Mouse (Mus musculus) gonadal fat pad, adult 2 months (tissue): ENCODE results near the gene Mfsd6. TPM values are rescaled to one million over a fixed set of nuclear protein-coding genes. Genes with fewer than 3 reads are reported as not detected.
A peak's percentile ranks its signal among the peaks of the same experiment; 100 is the strongest.
"Not testable (repeated sequence)": the region's sequence is repeated elsewhere in the genome, so short reads cannot be mapped to it uniquely, and the experiment has no call there.

Source experiments
- DNase-seq: peaks from one replicate; pipeline ENCODE4 v3.0.0-alpha.2; 2012; ENCODE audit warnings: low read depth
- polyA plus RNA-seq: library from polyadenylated mRNA; depleted of rRNA; stranded (reverse); fragments of >200 nt; gene quantifications from 2 replicates; pipeline ENCODE4 v1.2.3, GENCODE M21; 2012

Mfsd6 gene
- polyA plus RNA-seq, 1 experiment, result 14.0 TPM

DNA sequence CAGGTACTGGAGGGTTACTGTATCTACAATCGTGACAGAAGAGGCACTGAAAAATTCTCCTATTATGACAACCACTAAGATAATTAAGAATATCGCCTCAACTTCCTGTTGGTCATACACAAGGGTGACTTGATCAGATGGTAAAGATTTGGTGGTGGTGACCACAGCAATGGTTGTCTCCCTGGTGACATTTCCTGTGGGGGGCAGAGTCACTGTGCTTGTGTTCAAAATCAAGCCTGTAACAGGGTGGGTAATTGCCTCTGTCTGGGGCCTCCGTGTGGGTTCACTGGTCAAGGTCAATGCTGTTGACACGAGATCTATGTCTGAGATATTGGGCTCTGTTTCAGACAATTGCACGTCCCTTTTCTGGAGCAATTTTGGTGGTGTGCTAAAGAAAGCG, 18.5 kb downstream of the Mfsd6 start:
- no peak for DNase-seq

DNA sequence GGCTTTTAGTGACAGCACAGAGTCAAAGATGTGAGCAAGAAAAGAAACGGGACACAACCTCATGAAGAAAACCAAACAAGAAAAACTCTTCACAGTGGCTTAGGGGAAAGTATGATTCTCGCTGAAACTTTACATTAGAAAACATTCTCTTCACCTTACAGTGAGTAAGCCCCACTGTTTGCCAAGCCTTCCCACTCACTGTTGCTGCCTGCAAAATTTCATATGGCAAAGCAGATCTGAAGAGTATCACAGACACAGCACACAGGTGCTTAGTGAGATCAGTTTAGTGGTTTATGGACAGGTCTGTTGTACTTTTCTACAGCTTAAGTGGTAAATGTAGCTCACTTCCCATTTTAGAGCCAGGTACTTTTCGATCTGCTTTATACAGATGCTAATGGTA, 20.2 kb downstream of the Mfsd6 start:
- no peak for DNase-seq

DNA sequence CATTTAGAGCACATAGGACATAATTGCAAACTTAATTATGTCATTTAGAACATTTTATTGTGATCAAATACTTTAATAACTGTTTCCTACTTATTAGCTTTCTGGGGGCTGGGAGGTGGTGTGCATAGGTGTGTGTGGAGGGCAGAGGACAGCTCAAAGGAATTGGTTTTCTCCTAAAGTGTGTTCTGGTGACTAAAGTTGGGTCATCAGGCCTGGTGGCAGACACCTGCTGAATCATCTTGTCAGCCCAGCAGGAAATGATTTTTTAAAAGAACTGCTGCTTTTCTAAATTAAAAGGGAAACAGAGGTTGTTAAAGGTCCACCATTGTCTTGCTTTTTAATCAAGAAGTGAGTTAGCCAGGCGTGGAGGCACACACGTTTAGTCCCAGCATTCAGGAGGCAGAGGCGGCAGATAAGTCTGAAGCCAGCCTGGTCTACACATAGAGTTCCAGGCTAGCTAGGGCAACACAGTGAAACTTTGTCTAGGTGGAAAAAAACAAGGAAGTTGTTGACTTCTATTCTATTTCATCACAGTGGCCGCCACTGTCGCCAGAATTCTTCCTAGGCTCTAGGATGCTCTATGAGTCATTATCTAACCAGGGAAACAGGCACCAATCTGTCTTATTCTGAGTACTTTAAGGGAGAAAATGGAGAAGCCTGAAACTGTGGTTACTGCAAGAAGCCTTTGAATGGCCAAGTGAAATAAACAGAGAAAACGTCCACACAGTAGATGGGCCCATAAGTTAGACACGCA, 24.3 kb downstream of the Mfsd6 start:
- DNase-seq, result no peak

DNA sequence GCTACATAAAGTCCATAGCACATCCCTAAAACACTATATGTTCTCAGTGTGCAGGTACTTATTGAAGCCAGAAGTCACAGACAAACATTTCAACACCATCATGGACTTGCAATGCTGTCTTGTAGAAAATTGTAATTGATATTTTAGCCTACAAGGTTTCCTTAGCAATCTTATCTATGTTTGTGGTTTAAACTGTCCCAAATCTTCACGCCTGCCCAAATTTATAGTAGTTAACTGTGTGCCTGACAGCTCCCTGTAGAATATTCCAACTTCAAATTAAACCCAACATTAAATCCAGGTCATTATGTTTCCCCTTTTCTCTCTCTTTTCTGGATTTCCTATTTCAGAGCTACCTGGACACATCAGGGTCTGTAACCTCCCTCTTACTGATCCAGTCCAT, 25.3 kb downstream of the Mfsd6 start:
- no peak for DNase-seq

DNA sequence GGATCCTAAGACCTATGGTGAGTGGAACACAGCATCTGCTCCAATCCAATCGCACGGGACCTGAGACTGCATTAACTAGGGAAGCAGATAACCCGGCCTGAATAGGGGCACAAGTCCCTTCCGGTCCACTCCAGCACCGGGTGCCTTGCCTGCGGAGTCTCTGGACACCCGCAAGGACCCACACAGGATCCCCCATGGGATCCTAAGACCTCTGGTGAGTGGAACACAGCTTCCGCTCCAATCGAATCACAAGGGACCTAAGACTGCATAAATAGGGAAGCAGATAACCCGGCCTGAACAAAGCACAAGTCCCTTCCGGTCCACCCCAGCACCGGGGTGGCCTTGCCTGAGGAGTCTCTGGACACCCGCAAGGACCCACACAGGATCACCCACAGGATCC, 32.8 kb downstream of the Mfsd6 start:
- DNase-seq, result not testable (repeated sequence)

DNA sequence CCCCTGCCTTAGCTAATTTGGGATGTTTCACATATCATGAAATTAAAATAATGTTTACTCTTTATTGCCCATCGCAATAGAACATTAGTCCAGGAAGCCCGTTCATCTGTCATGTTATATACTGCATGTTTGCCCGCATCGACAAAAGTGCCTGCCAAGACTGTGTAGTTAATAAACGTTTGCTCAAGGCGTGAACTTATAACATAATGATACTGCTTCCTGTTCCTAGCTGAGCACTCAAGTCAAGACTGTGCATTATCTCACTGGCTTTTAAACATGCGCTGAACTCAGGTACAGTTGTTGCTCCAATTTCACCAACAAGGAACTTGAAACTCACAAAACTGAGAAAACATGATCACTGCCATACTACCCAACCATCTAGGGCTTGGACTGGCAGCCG, 39.6 kb downstream of the Mfsd6 start:
- no peak for DNase-seq

DNA sequence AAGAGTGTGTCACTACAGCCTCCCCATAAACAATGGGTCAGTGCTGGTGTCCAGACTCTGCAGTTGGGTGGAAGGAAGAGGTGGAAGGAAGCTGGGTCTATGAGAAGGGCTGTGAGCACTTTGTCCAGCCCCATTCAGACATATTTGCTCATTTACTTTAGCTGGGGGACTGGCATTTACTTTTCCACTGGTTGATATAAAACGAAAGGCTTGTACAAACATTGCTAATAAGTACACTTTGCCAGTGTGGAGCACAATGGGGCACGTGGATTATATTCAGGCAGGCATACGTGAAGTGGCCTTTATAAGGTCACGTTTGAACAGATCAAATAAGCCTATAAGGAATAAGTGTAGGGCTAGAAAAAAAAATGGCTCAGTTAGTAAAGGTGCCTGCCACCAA, 43.7 kb downstream of the Mfsd6 start:
- DNase-seq, result no peak

DNA sequence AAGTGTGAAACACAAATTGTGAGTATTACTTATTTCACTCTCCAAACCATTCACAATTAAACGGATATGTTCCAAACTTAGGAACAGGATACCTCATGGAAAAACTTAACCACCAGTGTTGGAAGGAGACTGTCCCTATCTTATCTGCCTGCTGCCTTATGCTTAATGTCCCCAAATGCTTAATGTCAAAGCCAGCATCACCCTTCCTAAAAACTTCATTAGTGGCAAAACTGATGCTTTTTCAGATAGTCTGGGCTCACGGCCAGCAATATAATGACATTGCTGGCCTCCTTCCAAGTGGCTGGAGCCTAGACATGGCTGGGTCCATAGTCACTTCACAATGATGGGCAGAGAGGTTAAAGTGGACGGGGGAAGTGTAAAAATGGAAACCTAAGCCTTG, 50.6 kb downstream of the Mfsd6 start:
- no peak for DNase-seq

DNA sequence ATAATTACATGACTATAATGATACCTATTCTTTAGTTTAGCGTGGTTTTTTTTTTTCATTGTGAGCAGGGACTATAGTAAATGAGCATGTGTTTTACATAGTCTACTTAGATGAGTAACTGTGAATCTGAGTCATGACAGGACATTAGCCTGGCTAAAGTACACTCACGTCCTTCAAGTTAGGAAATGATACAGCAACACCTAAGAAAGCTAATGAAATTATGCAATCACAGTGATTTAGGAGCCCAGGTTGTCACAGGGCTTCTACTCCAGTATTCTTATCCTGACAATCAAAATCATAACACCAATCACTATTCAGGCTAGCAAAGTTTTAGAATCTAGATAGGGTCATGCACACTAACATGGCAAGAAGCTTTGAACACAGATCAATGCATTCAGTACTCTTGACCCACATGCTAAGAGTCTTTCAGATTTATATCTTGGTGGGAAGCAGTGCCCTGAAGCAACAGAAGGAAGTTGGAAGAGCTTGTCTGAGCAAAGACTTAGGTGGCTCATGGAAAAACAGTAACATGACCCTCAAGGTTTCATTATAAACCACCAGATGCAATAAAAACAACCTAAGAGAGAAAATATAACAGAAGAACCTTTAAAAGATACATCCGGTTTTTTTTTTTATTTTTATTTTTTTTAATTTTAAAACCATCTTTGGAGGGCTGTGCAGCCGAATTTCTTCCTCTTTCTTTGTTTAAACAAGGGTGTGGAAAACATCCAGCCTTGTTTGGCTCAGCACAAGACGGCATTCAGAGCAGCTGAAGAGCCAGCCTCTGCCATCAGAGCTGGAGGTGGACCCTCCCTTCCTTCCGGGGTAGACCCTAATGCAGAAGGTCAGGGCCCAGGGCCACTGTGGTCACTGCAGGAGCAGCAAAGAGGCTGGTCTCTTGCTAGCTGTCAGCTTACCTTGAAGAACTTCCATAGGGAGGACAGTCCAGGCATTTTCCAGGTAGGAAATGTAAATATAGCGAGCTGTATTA, 51.4 kb downstream of the Mfsd6 start:
- peak; percentile 81 for DNase-seq

DNA sequence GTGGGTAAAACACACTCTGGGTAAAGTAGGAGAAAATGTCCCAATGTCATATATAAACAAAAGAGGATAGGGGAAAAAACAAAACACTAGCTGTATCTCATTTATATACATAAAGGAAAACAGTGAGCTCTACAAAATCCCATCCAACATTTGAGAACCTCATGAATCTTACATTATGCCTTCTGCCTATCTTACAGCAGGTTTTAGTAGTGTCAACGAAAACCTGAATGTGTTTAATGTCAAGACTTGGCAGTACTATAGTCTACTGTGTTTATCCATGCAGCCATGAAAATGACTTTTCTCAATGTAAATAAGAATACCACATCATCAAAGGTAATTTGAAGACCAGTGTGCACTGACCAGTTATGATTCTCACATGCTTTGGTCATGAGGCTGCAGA, 57.3 kb downstream of the Mfsd6 start:
- no peak for DNase-seq

DNA sequence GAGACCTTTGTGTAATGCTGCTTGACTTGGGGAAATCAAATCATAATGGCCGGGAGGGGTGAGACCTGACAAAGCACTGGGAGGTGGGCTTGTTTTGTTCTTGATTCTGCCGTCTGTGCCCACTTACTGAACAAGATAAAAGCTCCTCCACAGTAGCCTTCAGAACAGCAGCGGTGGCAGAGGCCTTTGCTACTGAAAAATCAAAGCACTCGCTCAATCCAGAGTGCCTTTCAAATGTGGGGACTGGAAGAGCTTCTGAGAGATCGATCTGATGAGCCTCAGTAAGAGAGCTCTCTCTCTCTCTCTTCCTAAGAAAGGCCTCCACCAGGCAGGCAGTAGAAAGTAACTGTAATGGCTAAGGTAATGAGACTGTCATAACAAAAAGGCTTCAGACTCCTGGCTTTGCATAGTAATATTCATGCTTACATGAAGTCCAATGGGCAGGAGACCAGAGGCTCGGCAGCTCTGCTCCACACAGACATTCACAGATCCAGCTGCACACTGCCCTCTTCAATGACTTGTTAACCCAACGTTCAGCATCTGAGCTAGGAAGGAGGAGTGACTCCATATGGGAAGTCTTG, 58.4 kb downstream of the Mfsd6 start:
- DNase-seq, result no peak

DNA sequence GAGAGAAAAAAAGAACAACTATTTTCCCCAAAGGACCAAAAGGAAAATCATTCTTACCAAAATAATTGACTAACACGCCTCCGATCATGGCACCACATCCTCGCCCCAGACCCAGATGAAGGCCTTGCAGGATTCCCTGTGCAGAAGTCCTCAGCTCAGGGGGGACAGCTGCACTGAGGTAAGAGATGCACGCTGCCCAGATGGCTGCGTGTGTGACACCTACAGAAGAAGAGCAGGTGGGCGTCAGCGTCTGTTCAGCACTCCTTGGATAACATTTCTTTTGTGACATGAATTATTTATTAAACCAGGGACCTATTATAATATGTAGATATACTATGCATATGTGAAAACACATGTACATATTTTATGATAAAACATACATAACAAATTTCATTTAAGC, 64.0 kb downstream of the Mfsd6 start:
- DNase-seq, result no peak

DNA sequence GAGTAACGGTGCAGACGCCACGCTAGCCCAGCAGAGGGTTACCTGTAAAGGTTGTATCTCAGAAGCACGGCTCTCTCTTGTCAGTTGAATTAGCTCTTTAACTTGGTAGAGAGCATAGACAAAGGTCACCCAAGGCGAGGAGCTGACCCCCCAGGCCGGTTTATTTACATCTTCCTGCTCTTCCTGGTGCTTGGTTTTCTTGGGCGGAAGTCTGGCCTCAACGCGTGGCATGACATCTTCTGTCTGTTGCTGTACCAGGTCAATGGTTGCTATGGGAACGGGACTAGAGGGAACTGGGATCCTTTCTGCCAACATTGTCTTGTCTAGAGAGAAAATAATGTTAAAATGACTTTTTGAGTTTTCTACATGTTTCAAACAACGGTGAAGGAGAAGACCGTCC, 66.5 kb downstream of the Mfsd6 start:
- no peak for DNase-seq

DNA sequence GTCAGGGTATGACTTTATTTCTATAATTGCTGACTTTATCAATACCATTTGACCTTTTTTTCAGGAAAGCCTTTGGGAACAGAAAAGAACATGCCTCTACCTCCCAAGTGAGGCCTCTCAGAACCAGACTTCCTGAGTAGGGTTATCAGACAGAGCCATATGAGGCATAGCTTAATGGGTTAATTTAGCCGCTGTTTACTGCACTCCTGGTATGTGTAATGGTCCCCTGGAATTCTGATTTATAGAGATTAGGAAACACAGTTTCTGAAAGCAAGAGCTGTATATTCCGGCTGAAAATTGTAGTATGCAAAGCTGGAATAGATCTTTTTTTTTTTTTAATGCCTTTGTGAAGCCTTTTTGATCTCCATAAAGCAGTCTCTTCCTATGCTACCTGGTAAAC, 67.0 kb downstream of the Mfsd6 start:
- no peak for DNase-seq

DNA sequence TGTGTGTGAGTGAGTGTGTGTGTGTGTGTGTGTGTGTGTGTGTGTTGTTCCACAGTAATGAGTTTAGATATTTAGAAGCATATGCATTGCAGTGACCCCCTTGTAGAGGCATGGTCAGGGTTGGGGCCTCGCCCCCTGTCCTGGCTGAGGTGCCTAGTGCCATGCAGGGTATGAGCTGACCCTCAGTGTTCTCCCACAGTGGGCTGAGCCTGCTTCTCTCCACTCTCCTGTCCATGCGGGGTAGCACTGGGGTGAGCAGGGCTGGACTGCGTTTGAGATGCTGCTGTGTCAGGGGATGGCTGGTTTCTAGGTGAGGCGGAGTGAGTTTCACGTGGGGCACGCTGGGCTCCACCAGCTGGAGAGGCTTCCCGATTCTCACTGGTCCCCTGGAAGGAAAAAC, 69.1 kb downstream of the Mfsd6 start:
- no peak for DNase-seq

DNA sequence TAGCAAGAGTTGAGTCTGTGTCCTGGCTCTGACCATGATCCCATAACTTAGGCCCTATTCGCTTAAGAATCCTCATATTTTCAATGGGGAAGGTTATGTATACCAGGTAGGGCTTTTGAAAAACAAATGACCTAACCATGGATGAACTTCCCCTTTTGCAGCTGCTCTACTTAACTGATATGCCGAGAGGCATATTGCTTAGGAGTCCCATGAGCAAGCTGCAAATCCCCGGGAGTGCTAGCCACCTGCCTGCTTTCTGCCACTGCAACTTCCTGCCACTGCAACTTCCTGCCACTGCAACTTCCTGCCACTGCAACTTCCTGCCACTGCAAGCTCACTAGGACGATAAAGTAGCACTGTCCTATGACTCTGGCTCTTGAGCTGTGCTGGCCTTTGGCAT, 72.1 kb downstream of the Mfsd6 start:
- no peak for DNase-seq

DNA sequence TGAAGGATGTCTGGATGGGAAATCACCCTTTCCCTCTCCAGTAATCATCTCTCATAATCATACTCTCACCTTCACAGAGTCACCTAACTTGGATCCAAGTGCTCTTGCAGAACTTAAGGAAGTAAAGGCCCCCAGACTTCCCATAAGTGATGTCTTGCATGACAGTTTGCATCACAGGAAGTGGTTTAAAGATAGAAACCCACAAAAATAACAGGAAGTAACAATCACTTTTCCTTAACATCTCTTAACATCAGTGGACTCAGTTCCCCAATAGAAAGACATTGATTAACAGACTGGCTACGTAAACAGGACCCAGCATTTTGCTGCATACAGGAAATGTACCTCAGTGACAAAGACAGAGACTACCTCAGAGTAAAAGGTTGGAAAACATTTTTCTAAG, 73.9 kb downstream of the Mfsd6 start:
- no peak for DNase-seq

DNA sequence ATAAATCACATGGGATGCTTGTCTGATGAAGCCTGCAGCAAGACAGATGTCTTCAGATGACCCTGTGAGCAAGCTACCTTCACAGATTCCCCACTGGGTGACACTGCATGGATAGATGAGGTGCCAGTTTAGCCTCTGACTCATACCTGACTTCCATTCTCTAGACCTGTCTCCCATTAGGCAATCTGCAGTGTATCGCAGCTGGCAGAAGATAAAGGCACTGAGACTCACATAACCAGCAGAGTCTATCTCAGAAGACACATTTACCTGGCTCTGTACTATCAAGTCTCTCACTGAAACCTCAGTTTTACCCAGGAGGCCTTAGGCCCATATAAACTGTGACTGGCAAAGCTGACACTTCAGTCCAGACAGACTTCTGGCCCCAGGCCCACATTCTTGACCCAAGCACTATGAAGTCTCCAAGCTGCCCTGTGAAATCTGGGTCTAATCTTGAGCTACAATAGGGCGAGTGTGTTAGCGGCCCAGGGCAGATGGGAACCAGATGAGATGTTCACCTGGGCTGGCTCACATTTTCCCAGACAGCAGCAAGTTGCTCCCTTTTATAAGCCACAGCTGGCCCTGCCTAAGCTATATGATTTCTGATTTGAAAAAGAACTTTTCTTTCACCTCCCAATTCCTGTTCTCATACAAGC, 74.5 kb downstream of the Mfsd6 start:
- no peak for DNase-seq

DNA sequence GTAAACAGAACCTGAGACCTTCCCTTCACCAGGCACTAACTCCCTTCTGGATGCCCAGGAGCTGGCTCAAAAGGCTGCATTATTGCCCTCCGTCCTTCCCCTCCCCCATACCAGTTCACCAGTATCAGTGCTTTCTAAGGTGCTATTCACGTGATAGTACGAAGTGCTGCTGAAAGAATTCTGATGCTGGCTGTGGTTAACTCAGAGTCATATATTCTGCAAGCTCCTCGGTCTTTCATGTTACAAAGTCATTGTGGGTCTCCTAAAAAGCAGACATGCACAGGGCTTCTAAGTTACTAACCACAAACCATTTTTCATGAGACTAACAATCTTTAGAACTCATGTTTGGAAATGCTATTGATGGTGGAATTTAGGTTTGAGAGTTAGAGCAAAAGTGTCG, 77.2 kb downstream of the Mfsd6 start:
- DNase-seq, result no peak

DNA sequence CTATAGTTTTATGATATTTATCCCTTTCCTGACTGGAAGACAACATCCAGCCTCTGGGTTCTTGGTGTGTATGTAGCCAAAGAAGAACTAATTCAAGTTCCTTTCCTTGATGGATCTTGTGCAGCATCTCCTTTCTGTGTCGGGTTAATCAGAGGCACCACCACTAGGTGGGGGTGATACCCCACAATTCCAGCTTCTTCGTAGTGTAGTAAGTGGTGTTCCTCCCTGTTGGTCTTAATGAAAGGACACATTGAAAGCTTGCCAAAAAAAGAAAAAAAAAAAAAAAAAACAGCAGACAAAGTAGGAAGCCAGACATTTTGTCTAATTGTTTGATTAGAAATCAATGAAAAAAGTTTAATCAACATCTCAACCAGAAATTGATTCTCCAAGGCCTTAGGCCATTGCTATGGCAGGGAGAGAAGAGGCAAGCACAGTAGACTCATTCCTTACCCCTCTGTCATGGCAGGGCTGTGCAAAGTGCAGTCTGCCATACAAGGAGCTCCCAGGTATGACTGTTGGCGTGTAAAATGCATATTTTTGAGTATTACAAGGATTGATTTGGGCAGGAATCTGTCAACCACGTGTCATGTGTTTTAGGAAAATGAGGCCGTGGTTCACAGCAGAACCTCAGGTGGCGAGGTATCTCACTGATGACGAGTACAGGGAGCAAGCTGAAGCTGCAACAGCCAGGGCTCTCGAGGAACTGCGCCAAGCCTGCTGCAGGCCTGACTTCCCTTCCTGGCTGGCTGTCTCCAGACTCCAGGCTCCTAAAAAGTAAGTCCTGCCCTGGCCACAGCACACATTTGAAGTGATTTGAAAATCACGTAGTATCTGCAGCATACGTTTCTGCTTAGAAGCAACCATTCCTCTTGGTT, 78.9 kb downstream of the Mfsd6 start:
- DNase-seq, result no peak

DNA sequence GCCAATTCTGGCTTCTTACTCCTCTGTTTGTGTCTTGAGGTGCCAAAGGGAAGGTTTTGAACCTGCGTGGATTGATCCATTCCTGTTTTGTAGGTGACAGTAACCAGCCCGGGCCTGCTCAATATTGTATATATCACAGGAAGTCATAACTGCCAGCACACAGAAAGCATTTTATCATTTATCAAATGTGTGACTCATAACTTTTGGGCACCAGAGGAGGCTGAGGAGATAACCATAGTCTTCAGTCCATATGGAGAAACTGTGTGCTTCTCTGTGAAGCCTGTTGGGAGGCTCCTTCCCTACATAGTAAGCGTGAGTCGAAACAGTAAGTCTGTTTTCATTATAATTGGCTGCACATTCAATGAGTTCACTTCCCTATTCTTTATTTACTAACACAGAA, 86.5 kb downstream of the Mfsd6 start:
- DNase-seq, result no peak
